Mouse (Mus musculus) heart, adult 2 months (tissue): ENCODE results near the gene Ctsk. TPM values are rescaled to one million over a fixed set of nuclear protein-coding genes. Genes with fewer than 3 reads are reported as not detected.

Source experiments
- DNase-seq, 2 experiments: peaks; one replicate each; pipeline ENCODE4 v3.0.0; 2021
- H3K27ac ChIP-seq: fragments of 200-600 bp; 2 replicates; pipeline ENCODE4 v1.8.1; 2022
- H3K27me3 ChIP-seq: fragments of 200-500 bp; 2 replicates; pipeline ENCODE4 v1.6.1; 2012; ENCODE audit warnings: mild to moderate bottlenecking, low read length, inconsistent platforms, mixed read lengths; ENCODE audit not compliant: control insufficient read depth, insufficient read depth
- H3K36me3 ChIP-seq: fragments of 200-500 bp; 2 replicates; pipeline ENCODE4 v1.6.1; 2012; ENCODE audit warnings: low read length, inconsistent platforms; ENCODE audit not compliant: control insufficient read depth, insufficient read depth
- H3K4me1 ChIP-seq: fragments of 200-500 bp; 2 replicates; pipeline ENCODE4 v1.6.1; 2011; ENCODE audit warnings: low read length; ENCODE audit not compliant: control insufficient read depth, insufficient read depth
- H3K4me3 ChIP-seq: fragments of 200-600 bp; 2 replicates; pipeline ENCODE4 v1.8.1; 2022
- H3K79me2 ChIP-seq: fragments of 200-500 bp; replicated peaks from 2 replicates; pipeline ENCODE4 v1.6.1; 2012; ENCODE audit warnings: mild to moderate bottlenecking, inconsistent platforms, low read length, moderate library complexity, mixed read lengths; ENCODE audit not compliant: control insufficient read depth, insufficient read depth
- H3K9ac ChIP-seq: fragments of 200-500 bp; 2 replicates; pipeline ENCODE4 v1.6.1; 2012; ENCODE audit warnings: low read depth, mild to moderate bottlenecking, control low read depth, inconsistent platforms, low read length, mixed read lengths
- CTCF ChIP-seq: fragments of 200-600 bp; IDR thresholded peaks from 2 replicates; pipeline ENCODE4 v1.8.1; 2022; ENCODE audit warnings: antibody characterized with exemption, mild to moderate bottlenecking, moderate library complexity
- EP300 ChIP-seq: fragments of 200-500 bp; IDR thresholded peaks from 2 replicates; pipeline ENCODE4 v1.6.1; 2011; ENCODE audit warnings: low read depth, low read length, control low read depth; ENCODE audit not compliant: insufficient read depth
- POLR2A ChIP-seq: fragments of 200-500 bp; IDR thresholded peaks from 2 replicates; pipeline ENCODE4 v1.6.1; 2011; ENCODE audit warnings: mild to moderate bottlenecking, low read depth, low read length, control low read depth; ENCODE audit not compliant: insufficient read depth
- WGBS: fragments of 180-500 bp; shearing (Covaris S2); methylation state at CpG from one replicate; pipeline ENCODE4 v1.1.7; 2018; 5-methylcytosine and 5-hydroxymethylcytosine counted together
- intact Hi-C: fragments of 180-260 bp; cut with DNase I; formaldehyde crosslinking; loops from one replicate; pipeline ENCODE4 v1.15.1; 2025
- polyA plus RNA-seq: library from polyadenylated mRNA; depleted of rRNA; stranded (reverse); fragments of >200 nt; gene quantifications from 2 replicates; pipeline ENCODE4 v1.2.3, GENCODE M21; 2012
- total RNA-seq, 2 experiments: library from RNA; stranded (reverse); gene quantifications; 2 replicates each; pipeline ENCODE4 v1.2.3; 2021

Gene Ctsk
- total and polyA plus RNA-seq, 3 experiments: 5.4 to 8.7 (median 7.4) TPM

- TF ChIP-seq POLR2A: no peak
- TF ChIP-seq EP300: no peak
- TF ChIP-seq CTCF: no peak
- intact Hi-C loops: no loop called here
- H3K4me1 ChIP-seq: peaks cover 4% of the 10 kb centered on the region
Measured at GRCm38 (mm10) chr3:95526111-95526510, 27.1 kb downstream of the Ctsk start.

DNA sequence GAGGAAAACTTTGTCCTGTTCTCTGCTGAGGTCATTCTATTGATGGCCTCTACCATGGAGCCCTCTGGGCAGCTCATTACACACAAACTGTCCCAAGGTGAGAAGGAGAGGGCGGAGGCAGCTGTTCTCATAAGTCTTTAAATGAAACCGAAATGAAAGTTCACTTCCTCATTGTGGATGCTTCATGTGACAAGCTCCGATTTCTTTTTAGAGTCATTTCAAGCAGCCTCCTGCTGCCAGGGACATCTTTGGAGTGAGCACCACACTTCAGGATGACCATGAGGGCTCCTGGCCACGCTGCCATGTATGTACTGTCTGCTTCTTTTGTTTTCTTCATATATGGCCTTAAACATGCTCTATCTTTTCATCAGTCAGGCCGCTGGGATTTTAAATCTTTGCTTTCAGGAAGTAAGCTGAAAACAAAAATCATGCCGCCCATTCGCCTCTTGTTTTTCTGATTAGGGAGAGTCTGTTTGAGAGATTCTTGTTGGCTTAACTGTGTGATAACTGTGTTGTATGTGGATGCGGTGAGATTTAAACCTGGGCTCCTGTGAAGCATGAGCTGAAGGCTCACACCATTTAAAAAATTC, 27.7 kb downstream of the Ctsk start, which contains the start of gene Ctss:
Gene Ctss, plus strand, starts transcription at position 165 of the 590 bp plus-strand sequence.
- H3K4me3 ChIP-seq: no peak within 1 kb of the TSS
- peak; percentile 25 to 31 for DNase-seq
- no peak within 1 kb of the TSS for H3K27ac ChIP-seq
- no peaks in the 10 kb centered on the region for H3K79me2 ChIP-seq
- WGBS: 77% methylated on average over 8 of the region's 8 CpGs
- no peak for TF ChIP-seq CTCF
- peak; percentile 39; the same call in 1 of the 2 replicates for TF ChIP-seq POLR2A
- H3K27me3 ChIP-seq: no peaks in the 10 kb centered on the region
- no peak within 1 kb of the TSS for H3K9ac ChIP-seq
- H3K36me3 ChIP-seq: no peaks in the 10 kb centered on the region
- H3K4me1 ChIP-seq: peaks cover 3% of the 10 kb centered on the region
- intact Hi-C loops: no loop called here

More at GRCm38 (mm10) chr3:95526111-95526510, 27.1 kb downstream of the Ctsk start:
- Histone ChIP-seq H3K27me3 (no peaks in the 10 kb centered on the region), H3K9ac (no peak overlapping the region), H3K27ac (no peak overlapping the region), H3K36me3 (no peaks in the 10 kb centered on the region), H3K4me3 (no peak overlapping the region), H3K79me2 (no peaks in the 10 kb centered on the region)
- no peak for DNase-seq

- DNase-seq: no peak
- WGBS: 85% methylated on average over 6 of the region's 6 CpGs
- TF ChIP-seq EP300: 0 out of 2 replicates have a peak, but pooled peaks have one; percentile 20
- TF ChIP-seq CTCF: no peak
- H3K27ac ChIP-seq: no peak overlapping the region
- intact Hi-C loops: no loop called here
- no peak overlapping the region for H3K9ac ChIP-seq
- H3K36me3 ChIP-seq: no peaks in the 10 kb centered on the region
- no peaks in the 10 kb centered on the region for H3K4me1 ChIP-seq
- H3K79me2 ChIP-seq: no peaks in the 10 kb centered on the region
- H3K27me3 ChIP-seq: no peaks in the 10 kb centered on the region
- no peak overlapping the region for H3K4me3 ChIP-seq
Measured at GRCm38 (mm10) chr3:95529814-95530213, 30.8 kb downstream of the Ctsk start.

DNA sequence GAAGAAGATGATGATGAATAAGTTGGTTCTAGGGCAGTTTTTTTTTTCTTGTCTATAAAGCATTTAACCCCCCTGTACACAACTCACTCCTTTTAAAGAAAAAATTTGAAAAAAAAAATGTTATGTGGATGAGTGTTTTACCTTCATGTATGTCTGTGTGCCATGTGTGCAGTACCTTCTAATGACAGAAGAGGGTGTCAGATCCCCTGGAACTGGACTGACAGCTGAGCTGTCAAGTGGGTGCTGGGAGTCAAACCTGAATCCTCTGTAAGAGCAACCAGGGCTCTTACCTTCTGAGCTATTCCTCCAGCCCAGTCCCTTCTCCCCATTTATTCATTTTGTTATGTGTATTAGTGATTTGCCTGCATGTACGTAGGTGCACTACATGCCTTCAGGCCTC, 32.0 kb downstream of the Ctsk start:
- H3K9ac ChIP-seq: no peak overlapping the region
- TF ChIP-seq CTCF (no peak), EP300 (no peak), POLR2A (no peak)
- H3K27ac ChIP-seq: no peak overlapping the region
- H3K4me3 ChIP-seq: no peak overlapping the region
- no peaks in the 10 kb centered on the region for H3K27me3 ChIP-seq
- no peaks in the 10 kb centered on the region for H3K79me2 ChIP-seq
- H3K36me3 ChIP-seq: no peaks in the 10 kb centered on the region
- no peaks in the 10 kb centered on the region for H3K4me1 ChIP-seq
- no peak for DNase-seq
- 91% methylated on average over 1 of the region's 1 CpGs for WGBS
- intact Hi-C loops: no loop called here

DNA sequence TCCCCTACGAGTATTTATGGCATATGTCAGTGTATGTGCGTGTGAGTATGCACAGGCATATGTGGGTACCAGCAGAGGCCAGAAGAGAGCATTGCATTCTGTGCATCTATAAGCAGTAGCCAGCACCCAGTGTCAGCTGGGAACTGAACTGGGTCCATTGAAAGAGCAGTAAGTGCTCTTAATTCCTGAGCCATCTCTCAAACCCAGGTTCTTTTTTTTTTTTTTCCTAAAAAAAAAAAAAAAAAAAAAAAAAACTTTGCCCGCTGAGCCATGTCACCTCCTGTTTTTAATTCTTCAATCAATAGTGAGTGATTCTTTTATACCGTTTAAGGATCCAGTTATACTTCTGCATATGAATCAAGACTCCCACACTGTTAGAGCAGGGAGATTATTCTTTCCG, 34.3 kb downstream of the Ctsk start:
- DNase-seq: no peak
- Histone ChIP-seq H3K36me3 (no peaks in the 10 kb centered on the region), H3K4me3 (no peak overlapping the region), H3K9ac (no peak overlapping the region), H3K4me1 (no peaks in the 10 kb centered on the region), H3K27ac (no peak overlapping the region), H3K79me2 (no peaks in the 10 kb centered on the region), H3K27me3 (no peaks in the 10 kb centered on the region)
- intact Hi-C loops: no loop called here
- no peak for TF ChIP-seq CTCF
- no peak for TF ChIP-seq POLR2A
- TF ChIP-seq EP300: no peak
- WGBS: 86% methylated on average over 5 of the region's 5 CpGs

GRCm38 (mm10) chr3:95534927-95535326, 35.9 kb downstream of the Ctsk start:
- Histone ChIP-seq H3K79me2 (no peaks in the 10 kb centered on the region), H3K36me3 (no peaks in the 10 kb centered on the region), H3K27me3 (no peaks in the 10 kb centered on the region), H3K4me1 (no peaks in the 10 kb centered on the region), H3K27ac (no peak overlapping the region), H3K9ac (no peak overlapping the region), H3K4me3 (no peak overlapping the region)
- intact Hi-C loops: no loop called here
- 73% methylated on average over 1 of the region's 1 CpGs for WGBS
- TF ChIP-seq EP300 (no peak), CTCF (no peak), POLR2A (no peak)
- DNase-seq: no peak
